Mouse (Mus musculus) E14TG2a.4 (cell line): ENCODE data around the gene Lrrk1.

Experiments
- CTCF ChIP-seq: conservative IDR thresholded peaks from 2 replicates; pipeline ENCODE4 v1.5.1; 2014; ENCODE audit warnings: low read length
- POU5F1 ChIP-seq: IDR thresholded peaks from 2 replicates; pipeline ENCODE4 v1.6.1; 2014; ENCODE audit warnings: low read length, borderline replicate concordance

DNA sequence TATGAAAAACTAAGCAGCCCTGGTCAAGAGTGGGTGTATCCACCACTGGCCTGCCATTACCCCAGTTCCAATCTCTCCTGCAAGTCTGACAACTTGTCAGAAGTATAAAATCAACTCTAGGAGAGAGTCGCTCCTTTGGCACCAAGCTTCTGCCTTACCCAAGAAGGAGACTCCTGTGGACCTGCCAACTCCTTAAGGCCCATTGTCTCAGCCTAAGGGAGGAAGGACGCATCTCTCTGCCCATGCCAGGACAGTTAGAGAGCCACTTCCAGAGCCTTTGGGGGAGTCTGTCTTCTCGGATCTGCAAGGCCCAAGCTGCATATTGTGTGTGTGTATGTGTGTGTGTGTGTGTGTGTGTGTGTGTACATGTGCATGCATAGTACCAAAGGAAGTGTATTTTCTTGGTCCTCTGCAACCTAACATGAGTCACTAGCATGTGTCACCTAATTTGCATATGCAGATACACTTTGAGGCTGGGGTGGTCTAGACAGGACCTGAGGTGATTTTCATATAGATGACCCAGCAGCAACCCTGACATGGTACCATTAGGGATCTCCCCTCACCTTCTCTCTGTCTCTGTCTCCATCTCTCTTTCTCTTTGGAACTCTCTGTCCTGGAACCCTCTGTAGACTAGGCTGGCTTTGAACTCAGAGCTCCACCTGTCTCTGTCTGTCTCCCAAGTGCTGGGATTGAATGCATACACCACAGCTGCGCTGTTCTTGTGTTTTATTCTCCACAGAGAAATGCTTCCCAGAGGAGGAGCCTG is 168.9 kb downstream of the Lrrk1 start:
- no peak for TF ChIP-seq CTCF
- TF ChIP-seq POU5F1 = no peak
